Mouse (Mus musculus): Measurements from ENCODE around the gene Col17a1. TPM values are rescaled to one million over a fixed set of nuclear protein-coding genes. Genes with fewer than 3 reads are reported as not detected.

Gene Col17a1
- 0.76 and 0.93 TPM in 2 replicates for polyA plus RNA-seq (2015; fragmentation: Nextera tagmentation; extraction: Ambion mirVana)

DNA sequence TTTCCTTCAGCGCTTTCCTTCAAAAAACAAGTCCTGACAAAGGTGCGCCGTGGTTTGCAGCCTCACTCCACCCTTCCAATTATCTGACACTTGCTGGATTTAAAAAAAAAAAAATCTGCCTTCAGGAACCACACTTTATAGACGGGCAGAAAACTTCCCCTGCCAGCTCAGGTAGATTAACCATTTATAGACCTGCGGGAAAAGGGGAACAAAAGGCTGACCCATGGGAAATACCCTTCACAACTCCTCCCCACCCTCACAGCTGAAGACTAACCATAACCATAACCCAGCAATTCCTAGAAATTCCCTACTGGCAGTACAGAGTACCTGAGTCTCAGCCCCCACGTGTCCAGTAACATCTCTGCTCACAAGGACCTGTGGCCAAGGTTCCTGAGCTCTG lies at the start of gene Col17a1:
TSS of gene Col17a1 (minus strand) at position 101 of the 400 bp plus-strand sequence.
- no peaks in the 10 kb centered on the region for H3K4me1 ChIP-seq (ENCODE audit: control insufficient read depth, insufficient read depth, low read length)
- H3K4me2 ChIP-seq (ENCODE audit: low read depth, low read length) = no peak within 1 kb of the TSS
- no peak for ATAC-seq (replicated peaks; ENCODE audit: extremely low read depth, insufficient read depth, low FRiP score)
- no peaks in the 10 kb centered on the region for H3K9me3 ChIP-seq (replicated peaks; ENCODE audit: control insufficient read depth, low read length)
- no peak within 1 kb of the TSS for H3K4me3 ChIP-seq (ENCODE audit: low read length)
- H3K36me3 ChIP-seq (ENCODE audit: control insufficient read depth, insufficient read depth) = no peaks in the 10 kb centered on the region
- H3K27me3 ChIP-seq (ENCODE audit: control insufficient read depth, insufficient read depth, low read length) = no peaks in the 10 kb centered on the region
- WGBS = 68% methylated on average over 6 of the region's 6 CpGs
- H3K9ac ChIP-seq (ENCODE audit: low read length) = no peak within 1 kb of the TSS
- no peak within 1 kb of the TSS for H3K27ac ChIP-seq (ENCODE audit: low read length)

DNA sequence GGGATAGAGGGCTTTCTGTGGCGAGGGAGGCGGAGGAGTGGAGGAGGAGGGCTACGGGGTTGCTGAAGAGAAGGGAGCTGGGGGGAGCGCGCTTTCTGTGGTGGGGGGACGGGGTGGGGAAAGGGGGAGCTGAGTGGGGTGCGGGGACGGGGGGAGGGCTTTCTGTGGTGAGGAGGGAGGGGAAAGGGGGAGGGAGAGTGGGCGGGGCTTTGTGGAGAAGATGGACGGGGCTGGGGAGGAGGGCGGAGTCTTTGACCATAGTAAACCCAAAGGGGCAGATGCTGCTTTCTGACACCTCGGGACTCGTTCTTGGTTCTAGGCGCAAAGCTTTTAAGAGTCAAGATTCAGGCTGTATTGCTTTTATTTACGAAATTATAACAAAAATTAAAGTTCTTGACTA lies 40.0 kb upstream of the Col17a1 start:
- H3K36me3 ChIP-seq (ENCODE audit: control insufficient read depth, insufficient read depth) = peaks cover 28% of the 10 kb centered on the region
- no peaks in the 10 kb centered on the region for H3K27me3 ChIP-seq (ENCODE audit: control insufficient read depth, insufficient read depth, low read length)
- peak overlapping the region; percentile 91 for H3K9ac ChIP-seq (ENCODE audit: low read length)
- H3K27ac ChIP-seq (ENCODE audit: low read length) = peak overlapping the region; percentile 99
- ATAC-seq (replicated peaks; ENCODE audit: extremely low read depth, insufficient read depth, low FRiP score) = no peak
- no peaks in the 10 kb centered on the region for H3K9me3 ChIP-seq (replicated peaks; ENCODE audit: control insufficient read depth, low read length)
- H3K4me1 ChIP-seq (ENCODE audit: control insufficient read depth, insufficient read depth, low read length) = peaks cover 22% of the 10 kb centered on the region
- H3K4me3 ChIP-seq (ENCODE audit: low read length) = peak overlapping the region; percentile 96
- WGBS = 2% methylated on average over 14 of the region's 15 CpGs
- H3K4me2 ChIP-seq (ENCODE audit: low read depth, low read length) = peak overlapping the region; percentile 73

DNA sequence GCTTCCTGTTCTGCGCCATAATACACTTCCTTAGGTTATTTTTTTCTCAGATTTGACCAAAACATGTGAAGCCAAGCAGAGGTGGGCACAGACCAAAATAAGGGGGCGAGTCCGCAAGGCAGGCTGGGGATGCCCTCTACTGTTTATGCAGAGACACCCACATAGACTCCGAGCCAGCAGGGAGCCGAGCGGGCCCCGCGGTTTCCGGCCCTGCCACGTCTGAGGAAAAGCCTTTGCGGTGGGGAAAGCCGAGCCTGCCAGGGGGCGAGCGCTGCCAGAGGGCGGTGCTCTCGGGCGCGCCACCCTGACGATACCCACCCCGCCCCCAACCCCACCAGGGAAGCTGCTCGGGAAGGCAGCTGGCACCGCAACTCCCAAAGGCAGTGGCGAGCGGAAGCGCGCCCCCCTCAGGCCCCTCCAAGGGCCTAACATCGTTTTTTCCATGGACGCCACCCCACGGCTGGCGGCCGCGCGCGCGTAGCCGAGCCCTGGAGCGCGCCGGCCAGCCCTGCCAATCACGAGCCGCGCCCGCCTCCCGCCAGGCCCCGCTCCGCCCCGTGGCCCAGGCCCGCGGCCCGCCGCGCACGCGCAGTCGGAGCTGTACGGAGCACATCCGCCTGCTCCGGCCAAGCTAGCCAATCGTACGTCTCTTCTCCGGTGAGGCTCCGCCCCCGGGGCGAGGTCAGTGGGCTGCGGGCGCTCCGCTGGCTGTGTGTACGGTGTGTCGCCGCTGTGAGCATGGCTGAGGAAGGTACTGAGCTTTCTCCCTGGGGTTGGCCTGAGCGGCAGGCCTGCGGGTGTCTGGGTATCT lies 39.4 kb upstream of the Col17a1 start, which contains the start of gene Sfr1:
TSS of gene Sfr1 (plus strand) at position 612 of the 811 bp plus-strand sequence.
- H3K4me2 ChIP-seq (ENCODE audit: low read depth, low read length) = peak within 1 kb of the TSS; percentile 86
- peak within 1 kb of the TSS; percentile 99 for H3K27ac ChIP-seq (ENCODE audit: low read length)
- under 1% methylated on average over 69 of the region's 72 CpGs for WGBS
- ATAC-seq (replicated peaks; ENCODE audit: extremely low read depth, insufficient read depth, low FRiP score) = peak; percentile 93
- peak within 1 kb of the TSS; percentile 91 for H3K9ac ChIP-seq (ENCODE audit: low read length)
- no peaks in the 10 kb centered on the region for H3K9me3 ChIP-seq (replicated peaks; ENCODE audit: control insufficient read depth, low read length)
- H3K4me3 ChIP-seq (ENCODE audit: low read length) = peak within 1 kb of the TSS; percentile 96
- peaks cover 26% of the 10 kb centered on the region for H3K36me3 ChIP-seq (ENCODE audit: control insufficient read depth, insufficient read depth)
- no peaks in the 10 kb centered on the region for H3K27me3 ChIP-seq (ENCODE audit: control insufficient read depth, insufficient read depth, low read length)
- H3K4me1 ChIP-seq (ENCODE audit: control insufficient read depth, insufficient read depth, low read length) = peaks cover 21% of the 10 kb centered on the region

DNA sequence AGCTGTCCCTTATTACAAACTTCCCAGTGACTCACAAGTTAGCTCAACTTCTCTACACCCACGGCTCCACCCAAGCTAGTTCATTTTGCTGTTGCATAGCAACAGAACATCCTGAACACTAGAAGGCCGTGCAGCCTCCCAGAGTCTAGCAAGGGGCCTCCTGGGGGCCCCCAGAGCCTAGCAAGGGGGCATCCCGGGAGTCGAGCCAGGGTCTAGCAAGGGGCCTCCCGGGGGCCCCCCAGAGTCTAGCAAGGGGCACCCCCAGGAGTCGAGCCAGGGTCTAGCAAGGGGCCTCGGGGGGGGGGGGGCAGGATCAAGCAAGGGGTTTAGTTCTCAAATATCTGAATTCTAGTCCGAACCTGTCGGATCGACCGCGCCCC lies 38.8 kb upstream of the Col17a1 start:
- Histone ChIP-seq H3K27me3 (ENCODE audit: control insufficient read depth, insufficient read depth, low read length) (no peaks in the 10 kb centered on the region), H3K27ac (ENCODE audit: low read length) (peak overlapping the region; percentile 99), H3K4me1 (ENCODE audit: control insufficient read depth, insufficient read depth, low read length) (peaks cover 15% of the 10 kb centered on the region), H3K4me3 (ENCODE audit: low read length) (peak overlapping the region; percentile 96), H3K36me3 (ENCODE audit: control insufficient read depth, insufficient read depth) (peaks cover 20% of the 10 kb centered on the region), H3K9ac (ENCODE audit: low read length) (peak overlapping the region; percentile 82), H3K4me2 (ENCODE audit: low read depth, low read length) (peak overlapping the region; percentile 86), H3K9me3 (replicated peaks; ENCODE audit: control insufficient read depth, low read length) (no peaks in the 10 kb centered on the region)
- WGBS = 2% methylated on average over 12 of the region's 12 CpGs
- ATAC-seq (replicated peaks; ENCODE audit: extremely low read depth, insufficient read depth, low FRiP score) = peak; percentile 76

DNA sequence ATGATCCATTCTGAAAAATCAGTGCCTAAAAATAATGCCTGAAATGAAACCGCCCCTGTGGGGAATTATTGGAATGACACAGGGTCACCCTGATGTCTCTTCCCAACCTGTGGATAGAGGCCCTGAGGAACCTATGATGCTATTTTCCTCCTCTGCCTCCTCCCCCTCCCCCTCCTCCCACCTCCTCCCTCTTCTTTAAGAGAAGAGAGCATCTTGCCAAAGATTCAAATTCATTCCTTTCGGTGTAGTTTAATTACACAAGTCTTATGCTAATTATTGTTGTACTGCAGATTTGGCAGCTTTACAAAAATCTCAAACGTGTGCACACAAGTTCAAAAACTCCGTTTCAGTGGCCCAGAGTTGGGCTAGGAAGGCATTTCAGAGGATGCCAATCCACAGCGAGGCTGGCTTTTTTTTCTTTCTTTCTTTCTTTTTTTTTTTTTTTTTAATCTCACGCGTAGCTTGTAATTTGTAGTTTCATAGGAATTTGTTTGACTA lies 33.8 kb upstream of the Col17a1 start:
- H3K9me3 ChIP-seq (replicated peaks; ENCODE audit: control insufficient read depth, low read length) = no peaks in the 10 kb centered on the region
- ATAC-seq (replicated peaks; ENCODE audit: extremely low read depth, insufficient read depth, low FRiP score) = no peak

DNA sequence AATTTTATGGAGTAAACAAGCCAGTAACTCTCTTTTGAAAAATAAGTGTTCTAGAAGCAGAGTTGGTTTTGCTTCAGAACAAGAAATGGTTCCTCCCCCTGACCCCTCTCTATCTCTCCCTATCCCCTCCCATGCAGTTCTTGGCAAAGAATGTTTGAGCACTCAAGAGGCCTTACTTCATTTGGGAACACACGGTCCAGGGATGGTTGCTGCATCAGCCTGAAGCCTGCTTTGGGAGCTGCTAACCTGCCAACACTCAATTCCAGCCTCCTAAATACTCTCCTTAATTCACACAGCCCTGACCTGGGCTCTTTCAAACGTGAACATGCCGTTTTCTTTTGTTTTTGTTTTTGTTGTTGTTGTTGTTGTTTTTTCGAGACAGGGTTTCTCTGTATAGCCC lies 33.0 kb upstream of the Col17a1 start:
- H3K4me3 ChIP-seq (ENCODE audit: low read length) = no peak overlapping the region
- H3K27me3 ChIP-seq (ENCODE audit: control insufficient read depth, insufficient read depth, low read length) = no peaks in the 10 kb centered on the region
- no peaks in the 10 kb centered on the region for H3K9me3 ChIP-seq (replicated peaks; ENCODE audit: control insufficient read depth, low read length)
- no peak overlapping the region for H3K27ac ChIP-seq (ENCODE audit: low read length)
- no peak overlapping the region for H3K9ac ChIP-seq (ENCODE audit: low read length)
- no peaks in the 10 kb centered on the region for H3K36me3 ChIP-seq (ENCODE audit: control insufficient read depth, insufficient read depth)
- WGBS = 63% methylated on average over 4 of the region's 4 CpGs
- H3K4me1 ChIP-seq (ENCODE audit: control insufficient read depth, insufficient read depth, low read length) = peaks cover 4% of the 10 kb centered on the region
- peak; percentile 60; the same call in 1 of the 2 replicates for ATAC-seq (replicated peaks; ENCODE audit: extremely low read depth, insufficient read depth, low FRiP score)
- H3K4me2 ChIP-seq (ENCODE audit: low read depth, low read length) = no peak overlapping the region

More for the DNA sequence above, 33.8 kb upstream of the Col17a1 start:
- Histone ChIP-seq H3K27ac (ENCODE audit: low read length) (no peak overlapping the region), H3K36me3 (ENCODE audit: control insufficient read depth, insufficient read depth) (no peaks in the 10 kb centered on the region), H3K4me3 (ENCODE audit: low read length) (no peak overlapping the region), H3K4me1 (ENCODE audit: control insufficient read depth, insufficient read depth, low read length) (peaks cover 9% of the 10 kb centered on the region), H3K27me3 (ENCODE audit: control insufficient read depth, insufficient read depth, low read length) (no peaks in the 10 kb centered on the region), H3K9ac (ENCODE audit: low read length) (no peak overlapping the region), H3K4me2 (ENCODE audit: low read depth, low read length) (no peak overlapping the region)
- WGBS = 62% methylated on average over 7 of the region's 7 CpGs

DNA sequence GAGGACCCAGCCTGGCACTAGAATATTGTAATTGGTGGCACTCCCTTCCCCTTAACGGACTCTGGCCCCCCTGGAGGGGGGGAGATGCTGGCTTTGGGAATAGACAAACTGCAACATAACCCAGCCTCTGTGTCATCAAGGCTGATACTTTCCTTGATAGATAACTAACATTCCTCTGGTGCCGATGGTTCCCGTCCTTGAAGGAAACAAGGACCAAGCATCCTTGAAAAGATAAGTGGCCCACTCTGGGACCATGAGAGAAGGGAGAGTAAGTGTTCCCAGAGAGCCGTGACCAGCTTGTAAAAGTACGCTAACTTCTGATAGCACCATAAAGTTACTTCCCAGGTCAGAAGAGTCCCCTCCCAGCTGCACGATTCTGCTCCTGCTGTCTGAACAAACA lies 30.6 kb upstream of the Col17a1 start:
- no peak overlapping the region for H3K4me3 ChIP-seq (ENCODE audit: low read length)
- H3K27ac ChIP-seq (ENCODE audit: low read length) = no peak overlapping the region
- 15% methylated on average over 6 of the region's 6 CpGs for WGBS
- H3K4me2 ChIP-seq (ENCODE audit: low read depth, low read length) = no peak overlapping the region
- H3K27me3 ChIP-seq (ENCODE audit: control insufficient read depth, insufficient read depth, low read length) = no peaks in the 10 kb centered on the region
- no peaks in the 10 kb centered on the region for H3K9me3 ChIP-seq (replicated peaks; ENCODE audit: control insufficient read depth, low read length)
- H3K36me3 ChIP-seq (ENCODE audit: control insufficient read depth, insufficient read depth) = no peaks in the 10 kb centered on the region
- H3K9ac ChIP-seq (ENCODE audit: low read length) = no peak overlapping the region
- no peak for ATAC-seq (replicated peaks; ENCODE audit: extremely low read depth, insufficient read depth, low FRiP score)
- H3K4me1 ChIP-seq (ENCODE audit: control insufficient read depth, insufficient read depth, low read length) = peaks cover 3% of the 10 kb centered on the region; the same call in 1 of the 2 replicates

DNA sequence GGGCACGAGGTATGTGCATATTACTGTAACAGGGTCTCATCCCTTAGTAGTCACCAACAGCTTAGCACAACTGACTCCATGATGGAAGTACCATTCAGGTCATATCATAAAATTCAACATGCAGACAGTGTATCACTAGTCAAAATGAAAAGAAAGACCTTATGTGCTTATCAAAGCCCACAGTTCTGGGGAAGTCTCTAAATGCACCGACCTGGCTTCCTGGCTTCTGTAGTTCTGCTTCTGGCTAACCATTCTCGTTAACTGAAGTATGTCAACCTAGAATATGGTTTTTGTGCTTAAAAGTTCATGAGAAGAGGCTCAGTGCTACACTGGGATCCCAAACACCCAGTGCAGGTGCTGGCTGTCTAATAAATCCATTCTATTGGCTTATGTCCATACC lies 27.3 kb upstream of the Col17a1 start:
- Histone ChIP-seq H3K9me3 (replicated peaks; ENCODE audit: control insufficient read depth, low read length) (peaks cover 3% of the 10 kb centered on the region), H3K36me3 (ENCODE audit: control insufficient read depth, insufficient read depth) (no peaks in the 10 kb centered on the region), H3K9ac (ENCODE audit: low read length) (no peak overlapping the region), H3K27me3 (ENCODE audit: control insufficient read depth, insufficient read depth, low read length) (no peaks in the 10 kb centered on the region), H3K27ac (ENCODE audit: low read length) (no peak overlapping the region), H3K4me1 (ENCODE audit: control insufficient read depth, insufficient read depth, low read length) (no peaks in the 10 kb centered on the region; the same call in 1 of the 2 replicates), H3K4me3 (ENCODE audit: low read length) (no peak overlapping the region), H3K4me2 (ENCODE audit: low read depth, low read length) (no peak overlapping the region)
- 84% methylated on average over 3 of the region's 3 CpGs for WGBS
- ATAC-seq (replicated peaks; ENCODE audit: extremely low read depth, insufficient read depth, low FRiP score) = no peak

DNA sequence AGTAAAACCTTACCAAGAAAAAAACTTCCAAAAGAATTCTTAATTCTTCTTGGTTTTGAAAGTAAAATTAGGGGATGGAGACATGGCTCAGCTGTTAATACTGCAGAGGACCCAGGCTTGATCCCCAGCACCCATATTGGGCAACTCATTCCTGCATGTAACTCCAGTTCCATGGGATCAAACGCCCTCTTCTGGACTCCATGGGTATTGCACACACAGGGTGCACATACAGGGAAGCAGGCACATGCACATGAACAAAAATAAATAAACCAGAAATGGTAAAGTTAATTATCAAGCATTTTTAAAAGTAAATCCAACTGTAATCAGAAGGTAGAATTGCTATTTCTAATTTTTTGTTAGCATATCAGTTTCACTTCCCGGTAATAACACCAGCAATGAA lies 24.2 kb upstream of the Col17a1 start:
- no peaks in the 10 kb centered on the region for H3K4me1 ChIP-seq (ENCODE audit: control insufficient read depth, insufficient read depth, low read length)
- no peak overlapping the region for H3K4me3 ChIP-seq (ENCODE audit: low read length)
- no peak overlapping the region for H3K4me2 ChIP-seq (ENCODE audit: low read depth, low read length)
- H3K27ac ChIP-seq (ENCODE audit: low read length) = no peak overlapping the region
- ATAC-seq (replicated peaks; ENCODE audit: extremely low read depth, insufficient read depth, low FRiP score) = no peak
- H3K36me3 ChIP-seq (ENCODE audit: control insufficient read depth, insufficient read depth) = no peaks in the 10 kb centered on the region
- no peak overlapping the region for H3K9ac ChIP-seq (ENCODE audit: low read length)
- WGBS = 69% methylated on average over 2 of the region's 2 CpGs
- peaks cover 3% of the 10 kb centered on the region for H3K9me3 ChIP-seq (replicated peaks; ENCODE audit: control insufficient read depth, low read length)
- H3K27me3 ChIP-seq (ENCODE audit: control insufficient read depth, insufficient read depth, low read length) = no peaks in the 10 kb centered on the region
